Mouse (Mus musculus): ENCODE data around the gene C4b. TPM values are rescaled to one million over a fixed set of nuclear protein-coding genes. Genes with fewer than 3 reads are reported as not detected.
"Not testable (repeated sequence)": the region's sequence is repeated elsewhere in the genome, so short reads cannot be mapped to it uniquely, and the experiment has no call there.

C4b gene
- total RNA-seq (2021), result 1 to 10 TPM; 2.0 to 3.3 TPM
- long read RNA-seq, experiment 1, full-length matches to known transcripts, result 1 of 2 reads
- long read RNA-seq, experiment 1, partial matches to known transcripts, result 0 of 2 reads
- long read RNA-seq, experiment 1, other reads (novel, unspliced or antisense), result 1 of 2 reads
- long read RNA-seq, experiment 2, result 0 reads

- DNase-seq, result no peak
Observed at GRCm38 (mm10) chr17:34743719-34744118, at the start of gene C4b. C4b (minus strand) TSS chr17:34743882.

- no peak for DNase-seq
Observed at GRCm38 (mm10) chr17:34777680-34778325, 34.1 kb upstream of the C4b start.

- no peak for DNase-seq
Observed at GRCm38 (mm10) chr17:34761471-34761870, 17.8 kb upstream of the C4b start.

GRCm38 (mm10) chr17:34746531-34746930 lies 2.8 kb upstream of the C4b start:
- DNase-seq, result no peak

- not testable (repeated sequence) for DNase-seq
Observed at GRCm38 (mm10) chr17:34745166-34745565, 1.5 kb upstream of the C4b start.

- DNase-seq, result not testable (repeated sequence)
Observed at GRCm38 (mm10) chr17:34744611-34745010, 929 bp upstream of the C4b start.

GRCm38 (mm10) chr17:34744206-34744605 lies 524 bp upstream of the C4b start:
- no peak for DNase-seq

GRCm38 (mm10) chr17:34740280-34740679 lies 3.4 kb downstream of the C4b start:
- DNase-seq, result no peak

- DNase-seq, result not testable (repeated sequence)
Observed at GRCm38 (mm10) chr17:34739708-34740107, 4.0 kb downstream of the C4b start.

- not testable (repeated sequence) for DNase-seq
Observed at GRCm38 (mm10) chr17:34737466-34737865, 6.2 kb downstream of the C4b start.

GRCm38 (mm10) chr17:34729779-34730553 lies 13.7 kb downstream of the C4b start:
- not testable (repeated sequence) for DNase-seq

- DNase-seq, result not testable (repeated sequence)
Observed at GRCm38 (mm10) chr17:34729155-34729554, 14.5 kb downstream of the C4b start.

- DNase-seq, result no peak
Observed at GRCm38 (mm10) chr17:34727887-34728286, 15.8 kb downstream of the C4b start.

GRCm38 (mm10) chr17:34723066-34723465 lies 20.6 kb downstream of the C4b start:
- no peak for DNase-seq

GRCm38 (mm10) chr17:34722238-34722637 lies 21.4 kb downstream of the C4b start:
- DNase-seq, result not testable (repeated sequence)

- not testable (repeated sequence) for DNase-seq
Observed at GRCm38 (mm10) chr17:34719886-34720285, 23.8 kb downstream of the C4b start.

GRCm38 (mm10) chr17:34717401-34717800 lies 26.3 kb downstream of the C4b start:
- DNase-seq, result no peak

GRCm38 (mm10) chr17:34716247-34716646 lies 27.4 kb downstream of the C4b start:
- no peak for DNase-seq

- not testable (repeated sequence) for DNase-seq
Observed at GRCm38 (mm10) chr17:34715451-34715850, 28.2 kb downstream of the C4b start.

- DNase-seq, result not testable (repeated sequence)
Observed at GRCm38 (mm10) chr17:34714908-34715445, 28.7 kb downstream of the C4b start.

GRCm38 (mm10) chr17:34714181-34714907 lies 29.3 kb downstream of the C4b start:
- not testable (repeated sequence) for DNase-seq

GRCm38 (mm10) chr17:34712951-34713350 lies 30.7 kb downstream of the C4b start:
- DNase-seq, result peak; percentile 75

All from gastrocnemius, postnatal 10 days (tissue).